Mouse (Mus musculus) liver, adult 2 months (tissue): ENCODE results near the gene Prm1. TPM values are rescaled to one million over a fixed set of nuclear protein-coding genes. Genes with fewer than 3 reads are reported as not detected.
"Not testable (repeated sequence)": the region's sequence is repeated elsewhere in the genome, so short reads cannot be mapped to it uniquely, and the experiment has no call there.

Source experiments
- DNase-seq: peaks from one replicate; pipeline ENCODE4 v3.0.0-alpha.2; 2011; ENCODE audit warnings: low read depth, low spot score; ENCODE audit errors: extremely low read depth
- H3K27ac ChIP-seq: fragments of 200-500 bp; replicated peaks from 2 replicates; pipeline ENCODE4 v1.5.1; 2012; ENCODE audit warnings: low read depth, mild to moderate bottlenecking, control low read depth, inconsistent platforms, low read length; ENCODE audit not compliant: insufficient read depth
- H3K27me3 ChIP-seq: fragments of 200-500 bp; 2 replicates; pipeline ENCODE4 v1.6.1; 2012; ENCODE audit warnings: mild to moderate bottlenecking, moderate library complexity, low read length, inconsistent platforms; ENCODE audit not compliant: control insufficient read depth, insufficient read depth
- H3K36me3 ChIP-seq: fragments of 200-500 bp; 2 replicates; pipeline ENCODE4 v1.6.1; 2012; ENCODE audit warnings: low read length, inconsistent platforms; ENCODE audit not compliant: control insufficient read depth, insufficient read depth
- H3K4me1 ChIP-seq: fragments of 200-500 bp; 2 replicates; pipeline ENCODE4 v1.6.1; 2011; ENCODE audit warnings: low read length; ENCODE audit not compliant: control insufficient read depth, insufficient read depth
- H3K4me3 ChIP-seq: fragments of 200-500 bp; 2 replicates; pipeline ENCODE4 v1.5.1; 2011; ENCODE audit warnings: low read depth, mild to moderate bottlenecking, control low read depth, low read length, moderate library complexity; ENCODE audit not compliant: insufficient read depth
- H3K79me2 ChIP-seq: fragments of 200-500 bp; 2 replicates; pipeline ENCODE4 v1.6.1; 2012; ENCODE audit warnings: inconsistent platforms, mild to moderate bottlenecking, low read length, moderate library complexity; ENCODE audit not compliant: control insufficient read depth, insufficient read depth
- H3K9ac ChIP-seq: fragments of 200-500 bp; 2 replicates; pipeline ENCODE4 v1.6.1; 2012; ENCODE audit warnings: low read depth, mild to moderate bottlenecking, control low read depth, inconsistent platforms, low read length
- CTCF ChIP-seq: fragments of 200-500 bp; IDR thresholded peaks from 2 replicates; pipeline ENCODE4 v1.5.1; 2011; ENCODE audit warnings: low read depth, low read length, control low read depth
- POLR2A ChIP-seq: fragments of 200-500 bp; IDR thresholded peaks from 2 replicates; pipeline ENCODE4 v1.6.1; 2011; ENCODE audit warnings: low read length, control low read depth; ENCODE audit not compliant: insufficient read depth; ENCODE audit errors: extremely low read depth
- WGBS: fragments of 180-500 bp; shearing (Covaris S2); methylation state at CpG from one replicate; pipeline ENCODE4 v1.1.7; 2018; 5-methylcytosine and 5-hydroxymethylcytosine counted together
- polyA plus RNA-seq: library from polyadenylated mRNA; depleted of rRNA; stranded (reverse); fragments of >200 nt; gene quantifications from 2 replicates; pipeline ENCODE4 v1.2.3, GENCODE M21; 2012; rRNA removed
- total RNA-seq: library from RNA; depleted of rRNA; stranded (reverse); fragments of >200 nt; gene quantifications from 2 replicates; pipeline ENCODE4 v1.2.3, GENCODE M21; 2014; rRNA removed

Prm1 gene
- total RNA-seq: not detected in 2 replicates
- polyA plus RNA-seq: 0.70 TPM in 1 of 2 replicates, not detected in the other

DNA sequence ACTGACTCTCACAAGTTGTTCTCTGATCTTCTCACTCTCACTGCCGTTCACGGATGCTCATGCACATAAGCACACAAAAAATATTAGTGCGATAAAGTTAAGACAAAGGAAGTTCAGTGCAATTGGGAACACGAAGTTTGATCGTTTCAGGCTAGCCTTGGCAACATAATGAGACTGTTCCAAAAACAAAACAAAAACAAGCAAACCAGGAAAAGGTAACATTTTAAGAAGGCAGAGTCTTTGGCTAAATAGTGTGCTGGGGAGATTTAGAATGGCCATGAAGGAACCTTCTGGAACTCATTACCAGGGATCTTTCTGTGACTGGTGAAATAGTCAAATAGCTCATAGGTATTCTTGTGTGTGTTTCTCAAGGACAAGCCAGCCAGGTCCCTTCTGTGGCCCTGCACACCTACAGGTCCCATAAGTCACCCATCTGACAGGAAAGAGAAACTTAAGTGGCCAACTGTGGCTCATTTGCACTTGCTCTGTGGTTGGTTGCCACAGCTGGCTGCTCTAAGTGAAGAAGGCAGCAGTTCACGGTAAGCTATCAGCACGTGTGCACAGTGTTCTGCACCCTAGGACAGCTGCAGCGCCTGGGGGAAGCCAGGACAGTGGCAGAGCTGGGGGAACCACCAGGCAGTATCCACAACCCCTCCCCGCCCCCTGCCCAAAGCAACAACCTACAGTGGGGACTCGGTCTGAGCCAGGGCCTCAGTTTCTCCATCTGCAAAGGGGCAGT lies at the start of gene Prm1:
Prm1 (minus strand) TSS at position 51 of the 739 bp plus-strand sequence.
- WGBS: 85% methylated on average over 10 of the region's 10 CpGs
- no peak for DNase-seq
- Histone ChIP-seq H3K79me2 (no peaks in the 10 kb centered on the region), H3K9ac (no peak within 1 kb of the TSS), H3K4me3 (no peak within 1 kb of the TSS), H3K4me1 (no peaks in the 10 kb centered on the region), H3K36me3 (no peaks in the 10 kb centered on the region), H3K27ac (no peak within 1 kb of the TSS), H3K27me3 (no peaks in the 10 kb centered on the region)
- no peak for TF ChIP-seq POLR2A
- no peak for TF ChIP-seq CTCF

DNA sequence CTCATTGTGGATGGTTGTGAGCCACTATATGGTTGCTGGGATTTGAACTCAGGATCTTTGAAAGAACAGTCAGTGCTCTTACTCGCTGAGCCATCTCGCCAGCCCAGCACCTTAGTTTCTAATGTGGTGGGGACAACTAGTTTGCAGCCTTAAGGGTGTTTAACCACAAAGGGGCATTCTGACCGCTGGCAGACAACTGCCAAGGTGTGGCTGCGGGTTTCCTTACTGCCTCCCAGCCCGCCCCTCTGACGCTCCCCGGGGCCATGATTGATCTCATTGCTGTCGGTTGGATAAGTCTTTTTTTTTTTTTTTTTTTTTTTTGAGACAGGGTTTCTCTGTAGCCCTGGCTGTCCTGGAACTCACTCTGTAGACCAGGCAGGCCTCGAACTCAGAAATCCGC lies 46.6 kb upstream of the Prm1 start:
- not testable (repeated sequence) for H3K27me3 ChIP-seq, H3K27ac ChIP-seq, H3K9ac ChIP-seq, H3K4me3 ChIP-seq, H3K4me1 ChIP-seq, H3K79me2 ChIP-seq, H3K36me3 ChIP-seq, DNase-seq
- 95% methylated on average over 10 of the region's 10 CpGs for WGBS

- Histone ChIP-seq H3K27ac (no peak overlapping the region), H3K4me3 (no peak overlapping the region), H3K36me3 (no peaks in the 10 kb centered on the region), H3K9ac (no peak overlapping the region), H3K4me1 (peaks cover 2% of the 10 kb centered on the region; the same call in 1 of the 2 replicates), H3K27me3 (no peaks in the 10 kb centered on the region), H3K79me2 (no peaks in the 10 kb centered on the region)
- TF ChIP-seq CTCF (no peak), POLR2A (no peak)
- 90% methylated on average over 4 of the region's 4 CpGs for WGBS
- DNase-seq: no peak
These were observed 45.3 kb upstream of the Prm1 start for GRCm38 (mm10) chr16:10850905-10851304.

GRCm38 (mm10) chr16:10849965-10850861 lies 44.6 kb upstream of the Prm1 start:
- Histone ChIP-seq H3K27ac (no peak overlapping the region), H3K36me3 (no peaks in the 10 kb centered on the region), H3K4me1 (peaks cover 2% of the 10 kb centered on the region; the same call in 1 of the 2 replicates), H3K27me3 (no peaks in the 10 kb centered on the region), H3K9ac (no peak overlapping the region), H3K79me2 (no peaks in the 10 kb centered on the region), H3K4me3 (no peak overlapping the region)
- peak; percentile 72 for DNase-seq
- WGBS: 50% methylated on average over 12 of the region's 12 CpGs
- no peak for TF ChIP-seq CTCF
- no peak for TF ChIP-seq POLR2A

DNA sequence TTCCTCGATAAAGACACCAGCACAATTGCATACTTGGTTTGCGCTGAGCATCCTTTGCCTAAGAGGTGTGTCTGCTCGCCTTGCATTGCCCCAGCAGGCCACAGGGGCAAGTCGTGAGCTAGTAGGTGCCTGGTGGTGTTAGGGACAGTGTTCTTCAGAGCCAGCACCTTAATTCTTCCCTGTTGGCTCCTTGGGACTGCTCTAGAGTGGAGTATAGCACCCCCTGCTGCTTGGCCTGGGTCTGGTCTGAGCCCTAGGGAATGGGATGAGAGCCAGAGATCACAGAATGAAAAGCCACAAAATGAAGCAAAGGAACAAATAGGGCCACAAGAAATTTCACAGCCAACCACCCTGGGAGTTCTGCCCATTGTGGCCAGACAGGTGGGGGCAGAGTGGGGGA lies 40.9 kb upstream of the Prm1 start:
- WGBS: 72% methylated on average over 4 of the region's 4 CpGs
- Histone ChIP-seq H3K4me3 (no peak overlapping the region), H3K27me3 (no peaks in the 10 kb centered on the region), H3K79me2 (no peaks in the 10 kb centered on the region), H3K27ac (no peak overlapping the region), H3K9ac (no peak overlapping the region), H3K36me3 (no peaks in the 10 kb centered on the region), H3K4me1 (peaks cover 9% of the 10 kb centered on the region)
- DNase-seq: peak; percentile 28
- no peak for TF ChIP-seq POLR2A
- TF ChIP-seq CTCF: peak; percentile 86
